ENCODE assay signal across 17 mouse cellular contexts in genomic region chr10:64588116-64588515, GRCm38 (mm10).
A peak's percentile ranks its signal among the peaks of the same experiment; 100 is the strongest.
DNase-seq lines count a peak whose midpoint lies in the region; ATAC-seq and TF ChIP-seq lines count a peak whose summit lies in the region.
"Had no signal": no experiment of that assay in that cellular context is flagged by ENCODE, and none has a peak within 500 bp of the region (broad histone marks: within the 10 kb centered on the region; RNA-seq: fewer than 3 reads in every experiment).

No protein-coding gene starts in this region.

- H3K9me3 ChIP-seq in midbrain, postnatal 0 days (ENCODE audit: low read length): no peaks in the 10 kb centered on the region
- no peaks in the 10 kb centered on the region for H3K9me3 ChIP-seq in liver, postnatal 0 days (ENCODE audit: low read length)
- H3K9me3 ChIP-seq: liver, embryonic 13.5 days; neural tube, embryonic 15.5 days had no signal

- no peaks in the 10 kb centered on the region for H3K4me1 ChIP-seq in midbrain, postnatal 0 days (ENCODE audit: insufficient read depth, low read length)
- H3K4me1 ChIP-seq in liver, postnatal 0 days (ENCODE audit: insufficient read depth): no peaks in the 10 kb centered on the region
- H3K4me1 ChIP-seq: liver, embryonic 13.5 days; neural tube, embryonic 15.5 days had no signal

- no peak for TF ChIP-seq EP300 in liver, postnatal 0 days (IDR thresholded peaks at IDR 0.05; ENCODE audit: low read depth)

- ATAC-seq in midbrain, postnatal 0 days (ENCODE audit: low FRiP score): no peak
- ATAC-seq in granulocyte monocyte progenitor cell, adult 5-6 weeks (replicated peaks; ENCODE audit: poor library complexity, severe bottlenecking): no peak
- no peak for ATAC-seq in liver, postnatal 0 days
- ATAC-seq: inflammation-experienced regulatory T-cells, adult 6 months; midbrain, embryonic 16.5 days had no signal

- H3K27ac ChIP-seq in midbrain, postnatal 0 days (ENCODE audit: low read depth, low read length): no peak overlapping the region
- H3K27ac ChIP-seq in liver, postnatal 0 days (ENCODE audit: low read depth): no peak overlapping the region
- H3K27ac ChIP-seq: liver, embryonic 13.5 days; neural tube, embryonic 15.5 days had no signal

- no peak for TF ChIP-seq CTCF in midbrain, postnatal 0 days (IDR thresholded peaks at IDR 0.05)
- TF ChIP-seq CTCF in liver, postnatal 0 days (IDR thresholded peaks at IDR 0.05; ENCODE audit: low read depth): no peak

- DNase-seq in cerebellum, adult 8-10 months: peak; percentile 11
- peak; percentile 44 to 45 for DNase-seq in cerebellum, postnatal 36 days
- DNase-seq in layer of hippocampus, postnatal 36 days: peak; percentile 7 to 10
- DNase-seq in right cerebral cortex, adult 2 months (ENCODE audit: low spot score in 2 of 2): peak; percentile 59 to 68
- DNase-seq in midbrain, postnatal 0 days (ENCODE audit: low spot score): no peak
- no peak for DNase-seq in thymus, postnatal 14 days
- no peak for DNase-seq in liver, postnatal 0 days
- DNase-seq: adrenal gland, postnatal 25 days; gastrocnemius, postnatal 36 days; kidney, postnatal 36 days; liver, embryonic 13.5 days; lung, postnatal 4 days had no signal

- WGBS in midbrain, postnatal 0 days: 83% methylated on average over 2 of the region's 2 CpGs
- WGBS in liver, postnatal 0 days (ENCODE audit: insufficient replicate concordance): 75% methylated on average over 2 of the region's 2 CpGs

- H3K4me2 ChIP-seq in midbrain, postnatal 0 days (ENCODE audit: low read depth, low read length, poor library complexity, severe bottlenecking): no peak overlapping the region
- no peak overlapping the region for H3K4me2 ChIP-seq in liver, postnatal 0 days (ENCODE audit: low read depth, low read length)
- H3K4me2 ChIP-seq: liver, embryonic 13.5 days; neural tube, embryonic 15.5 days had no signal

- H3K4me3 ChIP-seq in midbrain, postnatal 0 days (ENCODE audit: low read depth, low read length): no peak overlapping the region
- no peak overlapping the region for H3K4me3 ChIP-seq in liver, postnatal 0 days (ENCODE audit: low read depth, low read length)
- H3K4me3 ChIP-seq: erythroblast, embryonic 14.5 days; liver, embryonic 13.5 days; neural tube, embryonic 15.5 days had no signal

- no peaks in the 10 kb centered on the region for H3K27me3 ChIP-seq in midbrain, postnatal 0 days (ENCODE audit: insufficient read depth, low read length)
- no peaks in the 10 kb centered on the region for H3K27me3 ChIP-seq in liver, postnatal 0 days (ENCODE audit: insufficient read depth, low read length)
- H3K27me3 ChIP-seq: liver, embryonic 13.5 days; neural tube, embryonic 15.5 days had no signal

- H3K9ac ChIP-seq in midbrain, postnatal 0 days (replicated peaks; ENCODE audit: low read length, poor library complexity, severe bottlenecking): no peak overlapping the region
- no peak overlapping the region for H3K9ac ChIP-seq in liver, postnatal 0 days (replicated peaks)
- H3K9ac ChIP-seq: liver, embryonic 13.5 days; neural tube, embryonic 15.5 days had no signal

- H3K36me3 ChIP-seq in midbrain, postnatal 0 days (ENCODE audit: insufficient read depth, low read length): no peaks in the 10 kb centered on the region
- H3K36me3 ChIP-seq in liver, postnatal 0 days (replicated peaks; ENCODE audit: insufficient read depth, low read length): no peaks in the 10 kb centered on the region
- H3K36me3 ChIP-seq: liver, embryonic 13.5 days; neural tube, embryonic 15.5 days had no signal

Comparison
In these comparisons a context has a peak if more than half of its experiments do, and no peak if none do; other contexts are left out.
1. DNase-seq: peak in cerebellum, adult 8-10 months (single experiment), cerebellum, postnatal 36 days (2 of 2), layer of hippocampus, postnatal 36 days (2 of 2) and right cerebral cortex, adult 2 months (2 of 2); none in midbrain, postnatal 0 days (single experiment), thymus, postnatal 14 days (single experiment) and liver, postnatal 0 days (single experiment).